Comparison of ENCODE assay signal across 8 mouse cellular contexts in genomic region chr4:22017656-22018379, GRCm38 (mm10).
DNase-seq lines count a peak whose midpoint lies in the region; ATAC-seq lines count a peak whose summit lies in the region.

No protein-coding gene starts in this region.

- H3K4me2 ChIP-seq in midbrain, embryonic 11.5 days = no peak overlapping the region

- DNase-seq in heart, adult 18-20 months = peak; percentile 4 to 43
- no peak for DNase-seq in heart, embryonic 10.5 days (ENCODE audit: low spot score)
- DNase-seq in WW6 (ENCODE audit: low read depth, low spot score) = peak; percentile 24
- peak; percentile 45 for DNase-seq in embryonic facial prominence, embryonic 10.5 days (ENCODE audit: low spot score)
- peak; percentile 54 for DNase-seq in heart, postnatal 4 days
- DNase-seq in layer of hippocampus, adult 9-11 months = peak; percentile 57
- peak; percentile 95 for DNase-seq in midbrain, embryonic 11.5 days (ENCODE audit: low spot score, missing footprints)
- peak; percentile 63 for DNase-seq in telencephalon, adult 2 months (ENCODE audit: low read depth, low spot score)

- no peaks in the 10 kb centered on the region for H3K27me3 ChIP-seq in heart, embryonic 10.5 days (ENCODE audit: insufficient read depth, poor library complexity, severe bottlenecking)
- H3K27me3 ChIP-seq in embryonic facial prominence, embryonic 10.5 days (replicated peaks; ENCODE audit: low read depth, poor library complexity, severe bottlenecking) = no peaks in the 10 kb centered on the region
- no peaks in the 10 kb centered on the region for H3K27me3 ChIP-seq in midbrain, embryonic 11.5 days (ENCODE audit: control insufficient read depth, insufficient read depth, low read length)

- H3K4me1 ChIP-seq in heart, embryonic 10.5 days = no peaks in the 10 kb centered on the region
- H3K4me1 ChIP-seq in embryonic facial prominence, embryonic 10.5 days = no peaks in the 10 kb centered on the region
- no peaks in the 10 kb centered on the region for H3K4me1 ChIP-seq in midbrain, embryonic 11.5 days (ENCODE audit: control insufficient read depth, insufficient read depth, low read length)

- no peak overlapping the region for H3K4me3 ChIP-seq in heart, embryonic 10.5 days
- no peak overlapping the region for H3K4me3 ChIP-seq in embryonic facial prominence, embryonic 10.5 days
- H3K4me3 ChIP-seq in midbrain, embryonic 11.5 days (ENCODE audit: low read depth, low read length) = no peak overlapping the region

- H3K36me3 ChIP-seq in heart, embryonic 10.5 days = no peaks in the 10 kb centered on the region
- no peaks in the 10 kb centered on the region for H3K36me3 ChIP-seq in embryonic facial prominence, embryonic 10.5 days (replicated peaks)
- H3K36me3 ChIP-seq in midbrain, embryonic 11.5 days (ENCODE audit: control insufficient read depth, insufficient read depth, low read length) = no peaks in the 10 kb centered on the region

- ATAC-seq in midbrain, embryonic 11.5 days (ENCODE audit: low FRiP score) = peak; percentile 80

- no peak overlapping the region for H3K27ac ChIP-seq in heart, embryonic 10.5 days
- H3K27ac ChIP-seq in embryonic facial prominence, embryonic 10.5 days (replicated peaks) = no peak overlapping the region
- no peak overlapping the region for H3K27ac ChIP-seq in midbrain, embryonic 11.5 days (ENCODE audit: low read depth, low read length)

- no peaks in the 10 kb centered on the region for H3K9me3 ChIP-seq in heart, embryonic 10.5 days
- no peaks in the 10 kb centered on the region for H3K9me3 ChIP-seq in embryonic facial prominence, embryonic 10.5 days
- H3K9me3 ChIP-seq in midbrain, embryonic 11.5 days (ENCODE audit: control insufficient read depth, low read length) = no peaks in the 10 kb centered on the region

- no peak overlapping the region for H3K9ac ChIP-seq in midbrain, embryonic 11.5 days (ENCODE audit: low read length)

- WGBS in heart, embryonic 10.5 days = 12% methylated on average over 9 of the region's 9 CpGs
- 12% methylated on average over 9 of the region's 9 CpGs for WGBS in embryonic facial prominence, embryonic 10.5 days
- 14% methylated on average over 8 of the region's 9 CpGs for WGBS in midbrain, embryonic 11.5 days
